Mouse (Mus musculus) T-helper 17 cell (primary cell): Measurements from ENCODE around the gene Soga1.

Experiments
- in situ Hi-C, 2 experiments: fragments of 300-600 bp; cut with MboI, MseI; formaldehyde crosslinking; loops; 1 replicate in 1 of 2; 2 replicates in 1 of 2; pipeline ENCODE4 v1.15.1; 2025; ENCODE audit warnings: high pct_unique_total_duplicates in 2 of 2

Soga1 gene

DNA sequence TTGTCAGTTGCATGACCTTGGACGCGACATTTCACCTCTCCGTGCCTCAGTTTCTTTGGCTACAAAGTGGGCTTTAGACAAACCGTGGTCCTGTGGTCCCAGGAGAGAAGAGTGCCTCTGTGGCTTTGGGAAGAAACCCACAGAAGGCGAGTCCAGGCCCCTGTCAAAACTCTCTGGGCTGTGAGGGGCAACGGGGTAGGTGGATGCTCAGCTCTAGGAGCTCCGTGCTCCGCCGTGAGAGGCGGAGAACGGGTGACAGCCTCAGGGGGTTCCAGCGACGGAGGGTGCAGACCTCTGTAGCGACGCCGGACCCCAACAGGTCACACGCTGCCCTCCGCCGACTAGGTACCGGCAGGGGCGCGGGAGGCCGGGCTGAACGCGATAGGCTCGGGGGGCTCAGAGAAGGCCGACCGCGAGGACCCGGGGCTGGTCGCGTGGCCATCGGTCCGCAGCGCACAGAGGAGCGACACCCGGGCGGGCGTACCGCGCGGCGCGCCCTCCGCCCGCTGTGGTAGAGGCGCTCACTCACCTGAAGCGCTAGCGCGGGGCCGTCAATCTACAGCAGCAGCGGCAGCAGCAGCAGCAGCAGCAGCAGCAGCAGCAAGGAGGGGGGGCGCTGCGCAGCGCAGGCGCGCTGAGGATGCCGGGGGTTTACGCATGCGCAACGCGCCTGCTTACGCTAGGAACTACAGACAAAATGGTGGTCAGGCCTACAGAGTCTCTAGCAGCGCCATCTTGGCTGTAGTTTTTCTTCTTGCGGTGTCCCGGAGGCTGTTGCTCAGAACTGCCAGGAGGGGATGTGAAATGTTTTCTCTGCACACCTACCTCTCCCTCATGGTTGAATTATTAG lies 87.4 kb downstream of the Soga1 start, which contains the start of gene Ndrg3:
Gene Ndrg3, minus strand, starts transcription at position 587 of the 850 bp plus-strand sequence.
- in situ Hi-C loops: no loop called here

DNA sequence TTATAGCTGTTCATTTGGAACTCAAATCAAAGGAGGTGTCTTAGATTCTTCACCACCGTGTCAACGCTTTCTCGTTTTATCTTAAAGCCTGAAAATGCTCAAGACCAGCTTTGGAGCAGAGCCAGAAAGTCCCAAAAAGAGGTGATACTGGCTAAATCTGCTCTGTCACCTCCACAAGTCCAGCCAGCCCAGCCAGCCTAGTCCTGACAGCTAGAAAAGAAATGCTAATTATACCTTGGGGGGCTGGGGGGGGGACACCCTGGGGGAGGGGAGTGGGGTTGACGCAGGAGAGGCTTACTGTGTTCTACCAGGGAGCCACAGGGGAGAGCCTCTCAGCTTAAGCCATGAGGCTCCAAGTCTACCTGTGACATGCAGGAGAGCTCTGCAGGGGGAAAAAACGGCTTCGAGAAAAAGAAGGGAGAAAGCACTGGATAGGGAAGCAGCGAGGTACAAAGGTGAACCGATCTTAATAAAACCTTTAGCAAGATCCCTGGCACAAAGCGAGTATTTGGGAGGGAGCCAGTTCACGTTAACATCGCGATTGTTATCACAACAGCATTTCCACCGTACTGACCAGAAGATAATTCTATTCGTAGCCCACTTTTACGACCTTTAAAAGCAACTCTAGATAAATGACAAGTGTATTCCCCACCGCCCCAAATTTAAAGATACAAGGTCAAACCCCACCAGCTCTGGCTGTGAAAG lies 88.2 kb downstream of the Soga1 start:
- in situ Hi-C loops: no loop called here

DNA sequence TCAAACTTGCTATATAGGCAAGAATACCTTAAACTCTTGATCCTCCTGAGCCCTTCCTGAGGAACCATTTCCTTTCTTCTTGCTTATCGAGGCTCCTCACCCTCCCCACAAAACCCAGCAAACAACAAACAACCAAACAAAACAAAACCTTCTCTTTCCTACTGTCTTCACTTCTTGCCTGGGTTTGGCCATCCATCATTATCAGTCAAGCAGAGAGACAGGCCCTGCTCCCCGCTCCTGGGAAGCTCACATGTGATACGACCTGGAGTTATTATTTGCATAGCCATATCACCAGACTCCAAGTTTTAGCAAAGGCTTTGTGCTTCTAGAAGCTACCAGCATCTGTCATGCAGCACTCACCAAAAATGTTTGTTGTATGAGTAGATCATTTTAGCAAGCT lies 91.7 kb downstream of the Soga1 start:
- in situ Hi-C loops: no loop called here

- in situ Hi-C loops: no loop called here
Observed at GRCm38 (mm10) chr2:156982864-156983263, 96.2 kb downstream of the Soga1 start.

DNA sequence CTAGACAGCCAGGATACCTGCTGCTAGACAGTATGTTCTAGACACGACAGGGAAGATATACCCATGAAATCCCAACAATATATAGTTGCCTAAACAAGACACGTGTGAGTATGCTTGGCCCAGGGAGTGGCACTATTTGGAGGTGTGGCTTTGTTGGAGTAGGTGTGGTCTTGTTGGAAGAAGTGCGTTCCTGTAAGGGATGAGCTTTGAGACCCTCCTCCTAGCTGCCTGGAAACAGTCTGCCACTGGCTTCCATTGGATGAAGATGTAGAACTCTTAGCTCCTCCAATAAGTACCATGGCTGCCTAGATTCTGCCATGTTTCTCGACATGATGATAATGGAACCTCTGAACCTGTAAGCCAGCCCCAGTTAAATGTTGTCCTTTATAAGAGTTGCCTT lies 97.8 kb downstream of the Soga1 start:
- in situ Hi-C loops: no loop called here

DNA sequence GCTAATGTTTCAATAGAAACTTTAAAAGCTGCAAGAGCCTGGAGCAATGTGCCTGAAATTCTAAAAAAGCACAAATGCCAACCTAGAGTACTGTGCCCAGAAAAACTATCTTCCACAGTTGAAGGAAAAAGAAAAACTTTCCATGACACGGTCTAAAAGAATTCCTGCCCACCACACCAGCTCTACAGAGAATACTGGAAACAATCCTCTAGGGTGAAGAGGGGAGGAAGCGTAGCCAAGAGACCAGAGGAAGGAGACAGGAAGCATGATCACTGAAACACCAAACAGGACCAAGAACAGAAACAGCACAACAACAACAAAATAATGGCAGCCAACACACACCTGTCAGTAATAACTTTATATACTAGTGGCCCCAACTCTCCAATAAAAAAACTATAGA lies 99.0 kb downstream of the Soga1 start:
- in situ Hi-C loops: no loop called here

GRCm38 (mm10) chr2:156976711-156977110 lies 102.3 kb downstream of the Soga1 start:
- in situ Hi-C loops: no loop called here

DNA sequence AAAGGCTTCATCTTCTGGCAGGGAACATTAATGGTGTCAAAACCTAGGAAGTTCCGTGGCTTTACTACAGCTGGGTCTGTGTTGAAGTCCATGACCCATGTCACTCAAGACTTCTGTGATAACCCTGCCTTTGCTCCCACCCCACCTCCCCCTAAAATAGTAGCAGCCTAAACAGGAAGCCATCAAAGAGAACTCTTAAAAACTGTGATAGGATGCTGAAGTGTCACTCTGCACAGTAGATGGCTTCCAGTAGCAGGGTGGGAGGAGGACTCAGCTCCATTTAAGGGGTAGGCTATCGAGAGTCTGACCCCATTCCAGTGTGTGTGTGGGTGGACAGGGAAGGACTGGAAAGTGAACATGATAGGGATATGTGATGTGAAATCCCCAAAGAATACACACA lies 104.1 kb downstream of the Soga1 start:
- in situ Hi-C loops: no loop called here

DNA sequence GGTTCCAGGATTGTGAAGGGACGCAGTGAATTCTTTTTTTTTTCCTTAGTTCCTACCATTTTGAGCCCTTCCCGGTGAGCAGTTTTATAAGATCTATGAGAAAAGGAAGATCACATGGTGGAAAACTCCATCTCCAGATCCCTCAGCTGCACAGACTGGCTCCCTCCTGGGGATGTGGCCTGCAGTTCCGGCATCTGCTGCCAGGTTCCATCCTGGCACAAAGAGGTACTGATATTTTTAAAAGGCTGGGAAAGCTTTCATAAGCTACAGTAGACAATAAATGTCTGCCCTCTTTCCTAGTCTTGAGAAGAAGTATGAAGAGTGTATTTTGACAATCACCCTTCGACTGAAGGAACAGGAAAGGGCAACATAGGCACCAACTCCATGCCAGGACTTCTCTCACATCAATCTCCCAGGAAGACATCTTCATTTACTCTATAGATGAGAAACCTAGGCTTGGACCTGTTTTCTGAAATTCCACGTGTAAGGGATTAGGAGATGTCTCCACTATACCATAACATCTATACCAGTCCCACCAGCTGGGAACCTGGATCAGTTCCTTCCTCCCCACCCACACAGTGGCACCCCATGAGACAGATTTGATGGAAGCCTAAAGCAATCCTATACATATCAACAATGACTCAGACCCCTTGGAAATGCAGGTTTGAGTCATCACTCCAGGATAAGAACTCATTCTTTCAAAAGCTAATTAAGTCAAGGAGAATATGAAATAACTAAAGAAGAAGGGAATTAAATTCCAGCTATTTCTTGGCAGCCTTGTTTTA lies 105.5 kb downstream of the Soga1 start:
- in situ Hi-C loops: no loop called here

DNA sequence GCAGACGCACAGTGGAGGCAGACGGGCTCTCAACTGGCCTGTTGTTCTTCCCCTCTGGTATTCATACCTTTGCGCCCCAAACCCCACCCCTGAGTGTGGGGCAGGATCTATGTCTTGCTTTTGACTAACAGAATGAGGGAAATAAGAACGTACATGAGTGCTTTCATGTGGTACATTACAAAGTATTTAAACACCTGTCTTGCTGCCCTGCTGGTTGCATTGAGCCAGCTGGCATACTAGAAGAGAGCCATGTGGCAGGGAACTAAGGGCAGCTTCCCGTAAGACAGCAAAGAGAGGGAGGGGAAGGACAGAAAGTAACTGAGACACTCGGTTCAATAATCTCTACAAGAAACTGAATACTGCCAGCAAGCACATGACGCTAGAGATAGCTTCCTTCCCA lies 108.8 kb downstream of the Soga1 start:
- in situ Hi-C loops: no loop called here

DNA sequence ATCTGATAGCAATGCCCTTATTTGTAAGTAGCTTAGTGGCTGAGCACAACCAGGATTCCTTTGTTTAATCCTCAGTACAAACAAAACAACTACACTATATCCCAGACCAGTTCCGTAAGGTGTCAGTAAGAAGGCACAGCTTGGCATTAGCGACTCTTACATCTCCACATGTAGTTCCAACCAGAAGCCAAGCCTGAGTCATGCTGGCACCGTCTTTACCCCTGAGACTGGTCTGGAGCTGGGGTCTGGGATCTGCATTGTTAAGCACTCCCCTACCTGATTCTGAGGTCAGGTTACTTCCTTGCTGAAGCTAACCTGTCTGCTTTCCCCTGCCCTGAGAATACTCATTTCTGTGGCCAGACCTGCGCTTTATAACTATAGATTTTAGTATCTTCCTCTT lies 110.6 kb downstream of the Soga1 start:
- in situ Hi-C loops: loop anchor here in 1 of 2 experiments (10.0 kb wide), 1 partner anchor 784 kb away; the partner anchor contains the start of gene Rbm39

DNA sequence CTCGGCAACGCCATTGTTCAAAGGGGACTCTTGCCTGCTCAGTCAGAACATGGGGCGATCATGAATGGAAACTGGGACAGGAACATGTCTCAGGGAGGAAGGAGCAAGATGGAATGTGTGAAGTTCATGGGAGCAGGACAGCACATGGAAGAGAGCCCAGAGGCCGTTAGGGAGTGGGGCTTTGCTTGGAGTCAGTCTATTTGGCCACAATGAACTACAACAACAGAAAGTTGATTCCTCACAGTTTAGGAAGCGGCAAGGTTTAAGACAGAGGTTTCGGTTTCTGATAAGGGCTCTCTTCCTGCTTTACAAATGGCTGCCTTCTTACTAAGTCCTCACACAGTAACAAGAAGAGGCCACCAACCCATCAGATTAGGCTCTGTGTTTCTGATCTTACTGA lies 111.7 kb downstream of the Soga1 start:
- in situ Hi-C loops: loop anchor here in 1 of 2 experiments (10.0 kb wide), 1 partner anchor 783 kb away; the partner anchor contains the start of gene Rbm39
